Mouse (Mus musculus) stomach, postnatal 0 days (tissue): Measurements from ENCODE around the gene Stra8. TPM values are rescaled to one million over a fixed set of nuclear protein-coding genes. Genes with fewer than 3 reads are reported as not detected.
A peak's percentile ranks its signal among the peaks of the same experiment; 100 is the strongest.

ENCODE experiments used
- ATAC-seq: fragments of 200-750 bp; cut with Nextera tagmentation; 2 replicates; pipeline ENCODE4 v1.8.0; 2017; ENCODE audit not compliant: low FRiP score, low TSS enrichment
- DNase-seq: peaks from one replicate; pipeline ENCODE4 v3.0.0-alpha.2; 2016; ENCODE audit warnings: low spot score
- H3K27ac ChIP-seq: fragments of 300-500 bp; sonication (generic); replicated peaks from 2 replicates; pipeline ENCODE4 v1.5.1; 2014; ENCODE audit warnings: mild to moderate bottlenecking, control low read depth
- H3K27me3 ChIP-seq: fragments of 300-500 bp; sonication (generic); 2 replicates; pipeline ENCODE4 v1.6.1; 2014; ENCODE audit warnings: low read length; ENCODE audit not compliant: control insufficient read depth, insufficient read depth
- H3K36me3 ChIP-seq: fragments of 300-500 bp; sonication (generic); 2 replicates; pipeline ENCODE4 v1.6.1; 2014; ENCODE audit warnings: low read length, mixed read lengths; ENCODE audit not compliant: control insufficient read depth, insufficient read depth
- H3K4me1 ChIP-seq: fragments of 300-500 bp; sonication (generic); replicated peaks from 2 replicates; pipeline ENCODE4 v1.6.1; 2014; ENCODE audit warnings: antibody characterized with exemption; ENCODE audit not compliant: control insufficient read depth, insufficient read depth
- H3K4me2 ChIP-seq: fragments of 300-500 bp; sonication (generic); replicated peaks from 2 replicates; pipeline ENCODE4 v1.6.1; 2014; ENCODE audit warnings: low read depth, mild to moderate bottlenecking, control low read depth, moderate library complexity
- H3K4me3 ChIP-seq: fragments of 300-500 bp; sonication (generic); 2 replicates; pipeline ENCODE4 v1.5.1; 2014; ENCODE audit warnings: low read depth, low read length, control low read depth
- H3K9ac ChIP-seq: fragments of 300-500 bp; sonication (generic); 2 replicates; pipeline ENCODE4 v1.6.1; 2014; ENCODE audit warnings: mild to moderate bottlenecking, low read length, control low read depth, mixed read lengths
- H3K9me3 ChIP-seq: fragments of 300-500 bp; sonication (generic); 2 replicates; pipeline ENCODE4 v1.6.1; 2016; ENCODE audit warnings: low read length; ENCODE audit not compliant: control insufficient read depth
- CTCF ChIP-seq: IDR thresholded peaks from 2 replicates; pipeline ENCODE4 v1.5.1; 2016; ENCODE audit warnings: antibody characterized with exemption, low read depth, mild to moderate bottlenecking, moderate library complexity
- EP300 ChIP-seq: optimal IDR thresholded peaks from 2 replicates; pipeline ENCODE3; 2016; ENCODE audit warnings: antibody characterized with exemption
- WGBS: fragments of 180-500 bp; shearing (Covaris S2); extraction: QIAGEN DNeasy Blood & Tissue Kit; methylation state at CpG from one replicate; pipeline ENCODE4 v1.1.7; 2014; 5-methylcytosine and 5-hydroxymethylcytosine counted together
- polyA plus RNA-seq: library from polyadenylated mRNA; unstranded; fragments of >200 nt; fragmentation: Nextera tagmentation; extraction: Ambion mirVana; gene quantifications from 2 replicates; pipeline ENCODE4 v1.2.1, GENCODE M21; 2015

Gene Stra8
- polyA plus RNA-seq, 1 experiment from 2014 or later = 0.10 TPM

- DNase-seq = peak; percentile 56
- H3K27ac ChIP-seq = peak within 1 kb of the TSS; percentile 45; the same call in 1 of the 2 replicates
Observed at GRCm38 (mm10) chr6:34988081-34988761, 68.3 kb downstream of the Stra8 start, which contains the start of gene Slc23a4. TSS of gene Slc23a4 (minus strand) at chr6:34988404.

More at GRCm38 (mm10) chr6:34988081-34988761, 68.3 kb downstream of the Stra8 start, which contains the start of gene Slc23a4:
- Histone ChIP-seq H3K4me3 (no peak within 1 kb of the TSS), H3K36me3 (no peaks in the 10 kb centered on the region), H3K9me3 (no peaks in the 10 kb centered on the region), H3K4me2 (peak within 1 kb of the TSS; percentile 36), H3K4me1 (no peaks in the 10 kb centered on the region; the same call in 1 of the 2 replicates), H3K9ac (no peak within 1 kb of the TSS), H3K27me3 (no peaks in the 10 kb centered on the region)
- TF ChIP-seq EP300 (no peak), CTCF (no peak)
- WGBS = 15% methylated on average over 20 of the region's 20 CpGs
- peak; percentile 76 for ATAC-seq

Other genes starting within 250 kb of the Stra8 start
- 6.0 and 6.5 TPM in 2 replicates for gene Agbl3, start 139.7 kb upstream of the Stra8 start, polyA plus RNA-seq
- gene Tmem140, start 57.0 kb upstream of the Stra8 start, polyA plus RNA-seq = 7.8 and 8.3 TPM in 2 replicates
- 5.8 and 5.9 TPM in 2 replicates for gene Cyren, start 42.1 kb upstream of the Stra8 start, polyA plus RNA-seq
- gene Wdr91, start 9.3 kb upstream of the Stra8 start, polyA plus RNA-seq = 4.5 and 5.0 TPM in 2 replicates
- 1.5 and 1.6 TPM in 2 replicates for gene Slc23a4, start 68.2 kb downstream of the Stra8 start, polyA plus RNA-seq
- 11.6 and 12.2 TPM in 2 replicates for gene Cnot4, start 213.6 kb downstream of the Stra8 start, polyA plus RNA-seq